Mouse (Mus musculus): ENCODE data around the gene Nt5dc3. TPM values are rescaled to one million over a fixed set of nuclear protein-coding genes. Genes with fewer than 3 reads are reported as not detected.
A peak's percentile ranks its signal among the peaks of the same experiment; 100 is the strongest.

The Nt5dc3 gene
- total RNA-seq (2015) (3.4 and 4.2 TPM in 2 replicates), total RNA-seq (2017) (3.0 and 3.2 TPM in 2 replicates)

- ATAC-seq (replicated peaks; ENCODE audit: poor library complexity), result peak; percentile 82
Measured at GRCm38 (mm10) chr10:86778398-86779116, at the start of gene Nt5dc3. TSS of gene Nt5dc3 (plus strand) at chr10:86779005.

GRCm38 (mm10) chr10:86730823-86731499, 47.8 kb upstream of the Nt5dc3 start:
- peak; percentile 61 for ATAC-seq (replicated peaks; ENCODE audit: poor library complexity)

GRCm38 (mm10) chr10:86731500-86731863, 47.3 kb upstream of the Nt5dc3 start:
- no peak for ATAC-seq (replicated peaks; ENCODE audit: poor library complexity)

GRCm38 (mm10) chr10:86735036-86735435, 43.8 kb upstream of the Nt5dc3 start:
- ATAC-seq (replicated peaks; ENCODE audit: poor library complexity), result no peak

GRCm38 (mm10) chr10:86742918-86743317, 35.9 kb upstream of the Nt5dc3 start:
- ATAC-seq (replicated peaks; ENCODE audit: poor library complexity), result no peak

GRCm38 (mm10) chr10:86744306-86744705, 34.5 kb upstream of the Nt5dc3 start:
- no peak for ATAC-seq (replicated peaks; ENCODE audit: poor library complexity)

GRCm38 (mm10) chr10:86755816-86756502, 22.8 kb upstream of the Nt5dc3 start:
- ATAC-seq (replicated peaks; ENCODE audit: poor library complexity), result no peak

GRCm38 (mm10) chr10:86757724-86758123, 21.1 kb upstream of the Nt5dc3 start:
- peak; percentile 64 for ATAC-seq (replicated peaks; ENCODE audit: poor library complexity)

GRCm38 (mm10) chr10:86758211-86758610, 20.6 kb upstream of the Nt5dc3 start:
- ATAC-seq (replicated peaks; ENCODE audit: poor library complexity), result no peak

- ATAC-seq (replicated peaks; ENCODE audit: poor library complexity), result no peak
Measured at GRCm38 (mm10) chr10:86761236-86761635, 17.6 kb upstream of the Nt5dc3 start.

- no peak for ATAC-seq (replicated peaks; ENCODE audit: poor library complexity)
Measured at GRCm38 (mm10) chr10:86761722-86762383, 17.0 kb upstream of the Nt5dc3 start.

GRCm38 (mm10) chr10:86762384-86762730, 16.4 kb upstream of the Nt5dc3 start:
- no peak for ATAC-seq (replicated peaks; ENCODE audit: poor library complexity)

GRCm38 (mm10) chr10:86763672-86764071, 15.1 kb upstream of the Nt5dc3 start, which contains the start of gene Gm49358:
TSS of gene Gm49358 (plus strand) at chr10:86763972.
- ATAC-seq (replicated peaks; ENCODE audit: poor library complexity), result no peak

- ATAC-seq (replicated peaks; ENCODE audit: poor library complexity), result no peak
Measured at GRCm38 (mm10) chr10:86765344-86765966, 13.3 kb upstream of the Nt5dc3 start.

GRCm38 (mm10) chr10:86769216-86769615, 9.6 kb upstream of the Nt5dc3 start:
- no peak for ATAC-seq (replicated peaks; ENCODE audit: poor library complexity)

GRCm38 (mm10) chr10:86769797-86770196, 9.0 kb upstream of the Nt5dc3 start:
- ATAC-seq (replicated peaks; ENCODE audit: poor library complexity), result no peak

- ATAC-seq (replicated peaks; ENCODE audit: poor library complexity), result no peak
Measured at GRCm38 (mm10) chr10:86771701-86772100, 7.1 kb upstream of the Nt5dc3 start.

GRCm38 (mm10) chr10:86772231-86772631, 6.6 kb upstream of the Nt5dc3 start:
- peak; percentile 98 for ATAC-seq (replicated peaks; ENCODE audit: poor library complexity)

- no peak for ATAC-seq (replicated peaks; ENCODE audit: poor library complexity)
Measured at GRCm38 (mm10) chr10:86773360-86773759, 5.4 kb upstream of the Nt5dc3 start.

- ATAC-seq (replicated peaks; ENCODE audit: poor library complexity), result no peak
Measured at GRCm38 (mm10) chr10:86776281-86776680, 2.5 kb upstream of the Nt5dc3 start.
